Mouse (Mus musculus) limb, embryonic 11.5 days (tissue): ENCODE measurements at regions not wholly inside any gene's neighbourhood (a gene's known extent, or its start where the extent isn't known, plus 50 kb on each side); places are given as distances from the start of the nearest gene placed in this dataset.

Experiments used
- ATAC-seq: fragments of 200-750 bp; cut with Nextera tagmentation; 2 replicates; pipeline ENCODE4 v1.8.0; 2017; ENCODE audit warnings: low read depth; ENCODE audit not compliant: insufficient number of reproducible peaks, low FRiP score, low TSS enrichment
- DNase-seq: peaks from one replicate; pipeline ENCODE4 v3.0.0-alpha.2; 2015; ENCODE audit warnings: low spot score
- H3K27ac ChIP-seq: fragments of 300-500 bp; sonication (generic); replicated peaks from 2 replicates; pipeline ENCODE4 v1.5.1; 2014; ENCODE audit warnings: low read depth, mild to moderate bottlenecking, low read length
- H3K27me3 ChIP-seq: fragments of 300-500 bp; sonication (generic); 2 replicates; pipeline ENCODE4 v1.6.1; 2014; ENCODE audit warnings: mild to moderate bottlenecking, low read length, mixed read lengths; ENCODE audit not compliant: control insufficient read depth, insufficient read depth
- H3K36me3 ChIP-seq: fragments of 300-500 bp; sonication (generic); 2 replicates; pipeline ENCODE4 v1.6.1; 2014; ENCODE audit warnings: mild to moderate bottlenecking, low read length, moderate library complexity, mixed read lengths; ENCODE audit not compliant: control insufficient read depth, insufficient read depth
- H3K4me1 ChIP-seq: fragments of 300-500 bp; sonication (generic); 2 replicates; pipeline ENCODE4 v1.6.1; 2014; ENCODE audit warnings: low read length, mixed read lengths; ENCODE audit not compliant: control insufficient read depth, insufficient read depth
- H3K4me2 ChIP-seq: fragments of 300-500 bp; sonication (generic); 2 replicates; pipeline ENCODE4 v1.6.1; 2014; ENCODE audit warnings: low read depth, mild to moderate bottlenecking, moderate library complexity; ENCODE audit not compliant: severe bottlenecking
- H3K4me3 ChIP-seq: fragments of 300-500 bp; sonication (generic); 2 replicates; pipeline ENCODE4 v1.5.1; 2014; ENCODE audit warnings: low read depth, low read length
- H3K9ac ChIP-seq: fragments of 300-500 bp; sonication (generic); 2 replicates; pipeline ENCODE4 v1.6.1; 2014; ENCODE audit warnings: mild to moderate bottlenecking, low read length
- H3K9me3 ChIP-seq: fragments of 300-500 bp; sonication (generic); 2 replicates; pipeline ENCODE4 v1.6.1; 2016; ENCODE audit warnings: low read length; ENCODE audit not compliant: control insufficient read depth
- WGBS: fragments of 180-500 bp; shearing (Covaris S2); extraction: QIAGEN DNeasy Blood & Tissue Kit; methylation state at CpG from one replicate; pipeline ENCODE4 v1.1.7; 2014; 5-methylcytosine and 5-hydroxymethylcytosine counted together

DNA sequence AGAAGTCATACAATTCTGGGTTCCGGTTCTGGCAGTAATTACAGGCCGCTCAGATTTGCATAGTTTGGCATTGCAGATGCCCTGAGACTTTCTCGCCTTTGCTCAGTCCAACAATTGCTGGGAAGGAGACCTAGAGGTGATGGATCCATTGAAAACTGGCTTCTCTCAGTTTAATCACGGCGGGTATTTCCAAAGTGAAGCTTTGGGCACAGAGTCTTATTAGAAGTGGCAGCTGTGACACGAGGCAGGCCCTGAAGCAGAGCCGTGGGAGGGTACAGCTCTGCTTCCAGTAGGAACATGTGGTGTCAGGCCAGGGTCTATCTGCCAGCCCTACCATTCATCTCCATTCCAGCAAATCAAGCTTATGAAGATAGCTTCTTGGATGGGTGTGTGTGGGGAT, 164.0 kb downstream of the Tex29 start:
- 86% methylated on average over 7 of the region's 7 CpGs for WGBS
- no peaks in the 10 kb centered on the region for H3K4me1 ChIP-seq
- no peak overlapping the region for H3K4me2 ChIP-seq
- no peak overlapping the region for H3K27ac ChIP-seq
- DNase-seq = no peak
- no peak overlapping the region for H3K4me3 ChIP-seq
- no peaks in the 10 kb centered on the region for H3K9me3 ChIP-seq
- peaks cover 11% of the 10 kb centered on the region; the same call in 1 of the 2 replicates for H3K27me3 ChIP-seq
- no peak overlapping the region for H3K9ac ChIP-seq
- no peak for ATAC-seq
- no peaks in the 10 kb centered on the region for H3K36me3 ChIP-seq

DNA sequence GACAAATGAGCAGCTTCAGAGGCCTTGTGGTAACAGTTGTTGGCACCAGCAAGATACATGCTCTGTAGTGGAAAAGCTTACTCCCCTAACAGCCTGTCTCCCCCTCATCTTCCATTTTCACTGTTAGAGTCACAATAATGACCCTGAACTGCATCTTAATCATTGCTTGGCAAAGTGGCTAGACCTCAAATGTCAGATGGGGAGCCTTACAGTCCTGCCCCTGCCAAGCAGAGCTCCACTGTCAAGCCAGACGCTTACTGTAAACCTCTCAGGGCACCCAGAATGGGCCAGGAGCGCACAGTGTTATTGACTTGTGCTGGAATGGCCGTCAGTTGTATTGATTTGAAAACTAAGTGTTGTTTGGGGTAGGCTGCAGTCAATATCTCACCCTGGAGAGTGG, 172.5 kb downstream of the Tex29 start:
- H3K4me1 ChIP-seq = no peaks in the 10 kb centered on the region
- H3K27me3 ChIP-seq = no peaks in the 10 kb centered on the region
- H3K4me2 ChIP-seq = no peak overlapping the region
- H3K27ac ChIP-seq = no peak overlapping the region
- ATAC-seq (no peak), DNase-seq (no peak)
- no peaks in the 10 kb centered on the region for H3K9me3 ChIP-seq
- WGBS = 84% methylated on average over 3 of the region's 3 CpGs
- H3K4me3 ChIP-seq = no peak overlapping the region
- no peaks in the 10 kb centered on the region for H3K36me3 ChIP-seq
- H3K9ac ChIP-seq = no peak overlapping the region

DNA sequence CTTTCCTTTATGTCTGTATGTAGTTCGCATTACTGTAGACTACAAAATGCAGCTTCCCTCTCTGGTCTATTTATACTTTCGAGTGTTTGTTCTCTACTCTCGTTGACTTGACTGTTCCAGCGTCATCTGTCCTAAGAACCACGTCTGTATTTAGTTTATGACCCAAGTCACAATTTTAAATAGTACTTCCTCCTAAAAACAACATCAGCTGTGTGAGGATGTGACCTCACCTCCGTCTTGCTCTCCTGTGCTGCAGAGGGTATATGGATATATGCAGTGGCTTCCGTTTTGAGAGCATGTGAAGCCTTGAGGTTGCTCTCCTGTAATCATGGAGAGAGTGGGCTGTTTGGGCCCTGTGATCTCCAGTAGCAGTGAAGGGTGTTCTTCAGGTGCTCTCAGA, 177.5 kb downstream of the Tex29 start:
- ATAC-seq (no peak), DNase-seq (no peak)
- H3K36me3 ChIP-seq = no peaks in the 10 kb centered on the region
- H3K27me3 ChIP-seq = no peaks in the 10 kb centered on the region
- no peak overlapping the region for H3K27ac ChIP-seq
- no peaks in the 10 kb centered on the region for H3K9me3 ChIP-seq
- no peak overlapping the region for H3K9ac ChIP-seq
- WGBS = 83% methylated on average over 7 of the region's 7 CpGs
- H3K4me1 ChIP-seq = no peaks in the 10 kb centered on the region
- no peak overlapping the region for H3K4me3 ChIP-seq
- no peak overlapping the region for H3K4me2 ChIP-seq

DNA sequence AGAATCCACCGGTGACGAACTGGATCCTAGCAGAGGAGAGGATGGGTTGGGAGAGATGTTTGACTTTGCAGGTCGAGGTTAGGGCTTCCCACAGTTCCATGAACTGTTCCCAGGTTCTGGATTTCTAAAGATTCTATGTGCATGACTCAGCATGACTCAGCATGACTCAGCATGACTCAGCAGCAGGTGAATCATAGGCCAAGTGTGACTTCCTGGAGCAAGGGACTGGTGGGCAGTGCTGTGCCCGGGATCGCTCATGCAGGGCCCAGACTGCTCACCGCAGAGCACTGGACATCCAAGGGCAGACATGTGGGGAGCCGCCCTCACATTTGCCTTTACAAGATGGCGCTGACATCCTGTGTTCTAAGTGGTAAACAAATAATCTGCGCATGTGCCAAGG, 179.0 kb downstream of the Tex29 start:
- Histone ChIP-seq H3K4me1 (no peaks in the 10 kb centered on the region), H3K9ac (no peak overlapping the region), H3K27me3 (no peaks in the 10 kb centered on the region), H3K4me3 (no peak overlapping the region), H3K36me3 (no peaks in the 10 kb centered on the region), H3K4me2 (no peak overlapping the region), H3K9me3 (no peaks in the 10 kb centered on the region), H3K27ac (no peak overlapping the region)
- no peak for DNase-seq
- 93% methylated on average over 9 of the region's 9 CpGs for WGBS
- ATAC-seq = no peak

- Histone ChIP-seq H3K4me2 (no peak overlapping the region), H3K9ac (no peak overlapping the region), H3K27ac (no peak overlapping the region), H3K27me3 (no peaks in the 10 kb centered on the region), H3K36me3 (no peaks in the 10 kb centered on the region), H3K9me3 (no peaks in the 10 kb centered on the region), H3K4me3 (no peak overlapping the region), H3K4me1 (no peaks in the 10 kb centered on the region)
- WGBS = 80% methylated on average over 4 of the region's 4 CpGs
- DNase-seq (no peak), ATAC-seq (no peak)
These were observed 183.6 kb downstream of the Tex29 start for GRCm38 (mm10) chr8:12023669-12024390.

GRCm38 (mm10) chr8:12030363-12031116, 190.3 kb downstream of the Tex29 start:
- Histone ChIP-seq H3K27ac (no peak overlapping the region), H3K36me3 (no peaks in the 10 kb centered on the region), H3K4me2 (no peak overlapping the region), H3K4me1 (no peaks in the 10 kb centered on the region), H3K9me3 (no peaks in the 10 kb centered on the region), H3K4me3 (no peak overlapping the region), H3K9ac (no peak overlapping the region), H3K27me3 (no peaks in the 10 kb centered on the region)
- no peak for DNase-seq
- WGBS = 74% methylated on average over 22 of the region's 22 CpGs
- ATAC-seq = no peak

DNA sequence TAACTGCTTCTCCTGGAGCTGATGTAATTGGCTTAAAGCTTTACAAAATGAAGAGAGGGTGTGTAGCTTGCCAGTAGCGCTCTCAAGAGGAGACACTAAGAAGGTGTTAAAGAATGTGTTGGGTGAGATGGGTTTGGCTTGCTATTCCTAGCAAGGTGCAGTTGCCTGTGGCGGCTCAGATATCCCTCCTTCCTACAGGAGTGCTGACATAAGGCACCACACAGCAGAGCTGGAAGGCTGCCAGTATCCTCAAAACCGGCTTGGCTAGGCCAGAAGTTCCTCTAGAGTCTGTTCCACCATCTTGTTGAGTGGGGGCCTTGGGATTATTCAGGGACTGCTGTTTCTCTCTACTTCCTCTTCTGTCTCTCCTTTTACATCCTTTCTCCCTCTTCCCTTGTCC, 191.5 kb downstream of the Tex29 start:
- H3K4me1 ChIP-seq = no peaks in the 10 kb centered on the region
- H3K9me3 ChIP-seq = no peaks in the 10 kb centered on the region
- H3K36me3 ChIP-seq = no peaks in the 10 kb centered on the region
- H3K27me3 ChIP-seq = no peaks in the 10 kb centered on the region
- 72% methylated on average over 3 of the region's 3 CpGs for WGBS
- ATAC-seq (no peak), DNase-seq (no peak)
- no peak overlapping the region for H3K9ac ChIP-seq
- H3K4me2 ChIP-seq = no peak overlapping the region
- no peak overlapping the region for H3K4me3 ChIP-seq
- no peak overlapping the region for H3K27ac ChIP-seq

- 94% methylated on average over 3 of the region's 3 CpGs for WGBS
- no peak for ATAC-seq
These were observed 192.1 kb downstream of the Tex29 start for GRCm38 (mm10) chr8:12032386-12032785.

More at GRCm38 (mm10) chr8:12032386-12032785, 192.1 kb downstream of the Tex29 start:
- Histone ChIP-seq H3K9ac (no peak overlapping the region), H3K36me3 (no peaks in the 10 kb centered on the region), H3K27ac (no peak overlapping the region), H3K9me3 (no peaks in the 10 kb centered on the region), H3K4me3 (no peak overlapping the region), H3K4me1 (no peaks in the 10 kb centered on the region), H3K4me2 (no peak overlapping the region), H3K27me3 (no peaks in the 10 kb centered on the region)
- DNase-seq = no peak
